Mouse (Mus musculus): ENCODE data around the gene Dpf1.

DNA sequence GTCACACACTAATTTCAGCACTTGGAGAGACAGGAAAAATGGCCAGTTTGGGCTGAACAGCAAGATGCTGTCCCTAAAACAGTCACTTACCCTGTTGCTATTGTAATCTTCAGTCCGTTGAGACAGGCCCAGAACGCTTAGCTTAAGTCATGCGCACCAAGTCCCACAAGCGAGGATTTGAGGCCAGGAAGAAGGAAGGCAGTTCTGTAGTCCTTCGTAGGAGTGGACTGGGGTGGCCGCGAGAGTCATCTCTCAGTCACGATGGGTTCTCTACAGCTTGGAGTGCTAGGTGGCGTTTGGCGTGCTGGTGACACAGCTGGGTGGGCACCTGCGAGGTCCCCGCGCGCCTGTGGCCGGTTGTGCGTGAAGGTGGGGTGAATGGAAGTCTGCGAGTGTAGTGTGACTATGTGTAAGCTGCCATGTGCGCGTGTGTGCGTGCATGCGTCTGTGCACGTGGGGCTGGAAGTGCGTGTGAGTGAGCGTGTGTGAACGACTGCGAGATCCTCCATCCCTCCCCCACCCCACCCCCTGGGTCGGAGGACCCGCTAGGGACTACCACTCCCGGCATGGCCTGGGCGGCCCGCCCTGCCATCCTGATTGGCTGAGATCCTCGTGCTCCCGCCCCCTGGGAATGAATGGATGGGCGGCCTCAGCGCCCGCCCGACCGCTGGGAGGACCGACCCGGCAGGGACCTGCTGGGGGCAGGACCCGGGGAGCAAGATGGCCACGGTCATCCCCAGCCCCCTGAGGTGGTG is 3.8 kb downstream of the Dpf1 start:
- TF ChIP-seq GATA1 (IDR thresholded peaks at IDR 0.05; ENCODE audit: borderline replicate concordance, low read length), result no peak
- no peak for TF ChIP-seq FLI1 (IDR thresholded peaks at IDR 0.05; ENCODE audit: low read length)

Measured in megakaryocyte, embryonic 14.5 days (primary cell).